Mouse (Mus musculus): ENCODE data around the gene Nphs1. TPM values are rescaled to one million over a fixed set of nuclear protein-coding genes. Genes with fewer than 3 reads are reported as not detected.
A peak's percentile ranks its signal among the peaks of the same experiment; 100 is the strongest.

Nphs1 gene
- polyA plus RNA-seq, 2 experiments, result 0.06 to 0.23 TPM

DNA sequence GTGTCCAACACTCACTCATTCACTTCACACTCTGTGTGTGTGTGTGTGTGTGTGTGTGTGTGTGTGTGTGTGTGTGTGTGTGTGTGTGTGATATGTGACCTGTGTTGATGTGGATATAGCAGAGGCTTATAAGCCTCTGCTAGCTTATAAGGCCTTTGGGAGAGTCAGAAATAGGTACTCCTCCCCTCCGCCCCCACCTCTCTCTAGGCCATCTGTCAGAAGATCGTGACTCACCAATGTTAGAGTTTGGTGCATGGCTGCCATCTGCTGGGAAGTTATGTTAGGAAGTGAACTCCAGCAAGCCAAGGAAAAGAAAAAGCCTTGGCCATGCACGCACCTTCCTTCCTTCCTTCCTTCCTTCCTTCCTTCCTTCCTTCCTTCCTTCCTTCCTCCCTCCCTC is 26.3 kb upstream of the Nphs1 start:
- DNase-seq (ENCODE audit: low spot score) (peak; percentile 61), ATAC-seq (ENCODE audit: low FRiP score, low read depth) (peak; percentile 59; the same call in 1 of the 2 replicates)
- H3K9me3 ChIP-seq (ENCODE audit: control insufficient read depth, low read length), result no peaks in the 10 kb centered on the region
- no peak for TF ChIP-seq POLR2A (IDR thresholded peaks at IDR 0.05; ENCODE audit: borderline replicate concordance, extremely low read depth, insufficient read depth, insufficient read length)
- H3K36me3 ChIP-seq (ENCODE audit: control insufficient read depth, insufficient read depth, low read length), result peaks cover 16% of the 10 kb centered on the region
- H3K4me3 ChIP-seq (replicated peaks; ENCODE audit: low read length), result no peak overlapping the region
- WGBS, result 15% methylated on average over 3 of the region's 3 CpGs
- H3K4me2 ChIP-seq (replicated peaks; ENCODE audit: low read depth, low read length, severe bottlenecking), result no peak overlapping the region
- H3K4me1 ChIP-seq (ENCODE audit: control insufficient read depth, insufficient read depth, low read length), result no peaks in the 10 kb centered on the region
- H3K27me3 ChIP-seq (ENCODE audit: control insufficient read depth, insufficient read depth, low read length), result no peaks in the 10 kb centered on the region
- no peak overlapping the region for H3K9ac ChIP-seq (ENCODE audit: low read depth, low read length, severe bottlenecking)
- no peak overlapping the region for H3K27ac ChIP-seq (replicated peaks; ENCODE audit: low read depth, low read length)

DNA sequence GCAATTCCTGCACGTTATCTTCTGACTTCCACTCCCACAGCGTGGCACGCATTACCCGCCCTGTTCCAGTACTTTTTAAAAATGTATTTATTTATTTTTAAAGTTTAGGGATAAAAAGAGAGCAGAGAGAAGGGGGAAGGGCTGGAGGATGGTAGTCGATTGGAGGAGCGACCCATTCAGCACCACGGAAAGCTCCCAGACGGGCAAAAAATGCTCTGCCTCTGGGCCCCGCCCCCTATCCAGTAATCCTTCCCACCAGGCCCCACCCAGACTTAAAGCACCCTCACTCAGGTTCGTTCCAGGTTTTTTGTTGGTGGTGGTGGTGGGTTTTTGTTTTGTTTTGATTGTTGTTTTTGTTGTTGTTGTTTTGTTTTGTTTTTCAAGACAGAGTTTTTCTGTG is 23.9 kb upstream of the Nphs1 start:
- no peak overlapping the region for H3K4me2 ChIP-seq (replicated peaks; ENCODE audit: low read depth, low read length, severe bottlenecking)
- ATAC-seq (ENCODE audit: low FRiP score, low read depth) (no peak), DNase-seq (ENCODE audit: low spot score) (peak; percentile 73)
- H3K4me3 ChIP-seq (replicated peaks; ENCODE audit: low read length), result no peak overlapping the region
- under 1% methylated on average over 10 of the region's 10 CpGs for WGBS
- H3K36me3 ChIP-seq (ENCODE audit: control insufficient read depth, insufficient read depth, low read length), result peaks cover 11% of the 10 kb centered on the region
- H3K9me3 ChIP-seq (ENCODE audit: control insufficient read depth, low read length), result no peaks in the 10 kb centered on the region
- H3K9ac ChIP-seq (ENCODE audit: low read depth, low read length, severe bottlenecking), result no peak overlapping the region
- H3K4me1 ChIP-seq (ENCODE audit: control insufficient read depth, insufficient read depth, low read length), result no peaks in the 10 kb centered on the region
- no peak overlapping the region for H3K27ac ChIP-seq (replicated peaks; ENCODE audit: low read depth, low read length)
- no peak for TF ChIP-seq POLR2A (IDR thresholded peaks at IDR 0.05; ENCODE audit: borderline replicate concordance, extremely low read depth, insufficient read depth, insufficient read length)
- H3K27me3 ChIP-seq (ENCODE audit: control insufficient read depth, insufficient read depth, low read length), result no peaks in the 10 kb centered on the region

DNA sequence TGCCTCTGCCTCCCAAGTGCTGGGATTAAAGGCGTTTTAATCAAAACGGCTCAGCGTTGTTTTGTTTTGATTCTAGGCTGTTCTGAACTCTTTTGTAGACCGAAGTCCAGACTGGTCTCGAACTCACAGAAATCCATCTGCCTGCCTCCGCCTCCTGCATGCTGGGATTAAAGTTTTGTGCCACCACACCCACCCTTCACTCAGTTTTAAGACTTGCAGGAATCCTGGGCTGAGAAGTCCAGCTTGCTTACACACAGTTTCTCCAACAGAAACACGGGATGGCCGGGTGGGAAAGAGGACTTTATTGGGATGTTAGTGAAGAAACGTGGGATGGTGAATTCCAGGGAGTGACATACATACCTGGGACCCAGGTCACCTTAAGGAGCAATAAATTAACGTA is 23.4 kb upstream of the Nphs1 start:
- no peak for DNase-seq (ENCODE audit: low spot score)
- Histone ChIP-seq H3K4me3 (replicated peaks; ENCODE audit: low read length) (no peak overlapping the region), H3K27me3 (ENCODE audit: control insufficient read depth, insufficient read depth, low read length) (no peaks in the 10 kb centered on the region), H3K9ac (ENCODE audit: low read depth, low read length, severe bottlenecking) (no peak overlapping the region), H3K9me3 (ENCODE audit: control insufficient read depth, low read length) (no peaks in the 10 kb centered on the region), H3K36me3 (ENCODE audit: control insufficient read depth, insufficient read depth, low read length) (peaks cover 11% of the 10 kb centered on the region), H3K27ac (replicated peaks; ENCODE audit: low read depth, low read length) (no peak overlapping the region), H3K4me1 (ENCODE audit: control insufficient read depth, insufficient read depth, low read length) (no peaks in the 10 kb centered on the region), H3K4me2 (replicated peaks; ENCODE audit: low read depth, low read length, severe bottlenecking) (no peak overlapping the region)
- no peak for TF ChIP-seq POLR2A (IDR thresholded peaks at IDR 0.05; ENCODE audit: borderline replicate concordance, extremely low read depth, insufficient read depth, insufficient read length)
- no peak for ATAC-seq (ENCODE audit: low FRiP score, low read depth)
- WGBS, result 66% methylated on average over 10 of the region's 10 CpGs

DNA sequence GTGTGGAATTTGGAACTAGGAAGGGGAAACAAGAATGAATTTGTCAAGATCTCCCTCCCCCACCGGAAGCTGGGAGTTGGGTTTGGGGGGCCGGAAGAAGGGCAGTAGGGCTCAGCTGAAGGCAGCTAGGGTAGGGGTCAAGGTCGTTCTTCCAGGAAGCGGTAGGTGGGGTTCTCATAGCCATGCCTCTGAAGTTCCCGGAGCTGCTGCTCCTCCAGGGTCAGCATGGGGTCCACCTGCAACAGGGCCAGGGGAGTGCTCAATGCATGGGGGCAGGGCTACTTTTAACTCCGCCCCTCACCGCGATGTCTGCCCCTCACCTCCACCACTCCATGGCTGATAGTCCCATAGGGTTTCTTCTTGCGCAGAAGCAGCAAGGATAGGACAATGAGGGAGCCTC is 23.0 kb upstream of the Nphs1 start:
- Histone ChIP-seq H3K9me3 (ENCODE audit: control insufficient read depth, low read length) (no peaks in the 10 kb centered on the region), H3K4me1 (ENCODE audit: control insufficient read depth, insufficient read depth, low read length) (no peaks in the 10 kb centered on the region), H3K4me3 (replicated peaks; ENCODE audit: low read length) (no peak overlapping the region), H3K36me3 (ENCODE audit: control insufficient read depth, insufficient read depth, low read length) (peaks cover 11% of the 10 kb centered on the region), H3K27ac (replicated peaks; ENCODE audit: low read depth, low read length) (no peak overlapping the region), H3K4me2 (replicated peaks; ENCODE audit: low read depth, low read length, severe bottlenecking) (no peak overlapping the region), H3K9ac (ENCODE audit: low read depth, low read length, severe bottlenecking) (no peak overlapping the region), H3K27me3 (ENCODE audit: control insufficient read depth, insufficient read depth, low read length) (no peaks in the 10 kb centered on the region)
- 47% methylated on average over 9 of the region's 9 CpGs for whole genome bisulfite sequencing
- no peak for TF ChIP-seq POLR2A (IDR thresholded peaks at IDR 0.05; ENCODE audit: borderline replicate concordance, extremely low read depth, insufficient read depth, insufficient read length)
- ATAC-seq (ENCODE audit: low FRiP score, low read depth) (no peak), DNase-seq (ENCODE audit: low spot score) (no peak)

DNA sequence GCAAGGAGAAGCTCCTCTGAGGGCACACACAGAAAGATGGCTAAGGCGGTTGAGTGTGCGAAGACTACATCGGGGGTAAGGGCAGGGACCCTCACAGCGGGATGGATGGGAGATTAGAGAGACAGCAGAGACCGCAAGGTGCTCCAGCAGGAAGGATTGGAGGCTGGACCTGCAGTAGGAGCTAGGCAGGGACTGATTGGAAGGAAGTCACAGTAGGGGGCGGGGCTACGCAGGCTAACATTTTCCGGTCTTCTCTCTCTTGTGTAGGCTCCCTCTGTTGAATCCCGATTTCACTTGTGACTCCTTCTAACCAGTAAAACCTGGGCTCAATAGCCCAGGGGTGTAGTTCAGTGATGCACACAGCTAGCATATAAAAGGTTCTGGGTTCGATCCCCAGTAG is 21.2 kb upstream of the Nphs1 start:
- no peak overlapping the region; the same call in 1 of the 2 replicates for H3K9ac ChIP-seq (ENCODE audit: low read depth, low read length, severe bottlenecking)
- no peaks in the 10 kb centered on the region for H3K27me3 ChIP-seq (ENCODE audit: control insufficient read depth, insufficient read depth, low read length)
- no peak overlapping the region for H3K4me2 ChIP-seq (replicated peaks; ENCODE audit: low read depth, low read length, severe bottlenecking)
- no peaks in the 10 kb centered on the region for H3K9me3 ChIP-seq (ENCODE audit: control insufficient read depth, low read length)
- WGBS, result 16% methylated on average over 10 of the region's 10 CpGs
- no peak overlapping the region for H3K4me3 ChIP-seq (replicated peaks; ENCODE audit: low read length)
- no peak for DNase-seq (ENCODE audit: low spot score)
- peaks cover 11% of the 10 kb centered on the region for H3K36me3 ChIP-seq (ENCODE audit: control insufficient read depth, insufficient read depth, low read length)
- no peaks in the 10 kb centered on the region for H3K4me1 ChIP-seq (ENCODE audit: control insufficient read depth, insufficient read depth, low read length)
- ATAC-seq (ENCODE audit: low FRiP score, low read depth), result no peak
- no peak overlapping the region for H3K27ac ChIP-seq (replicated peaks; ENCODE audit: low read depth, low read length)
- TF ChIP-seq POLR2A (IDR thresholded peaks at IDR 0.05; ENCODE audit: borderline replicate concordance, extremely low read depth, insufficient read depth, insufficient read length), result no peak

DNA sequence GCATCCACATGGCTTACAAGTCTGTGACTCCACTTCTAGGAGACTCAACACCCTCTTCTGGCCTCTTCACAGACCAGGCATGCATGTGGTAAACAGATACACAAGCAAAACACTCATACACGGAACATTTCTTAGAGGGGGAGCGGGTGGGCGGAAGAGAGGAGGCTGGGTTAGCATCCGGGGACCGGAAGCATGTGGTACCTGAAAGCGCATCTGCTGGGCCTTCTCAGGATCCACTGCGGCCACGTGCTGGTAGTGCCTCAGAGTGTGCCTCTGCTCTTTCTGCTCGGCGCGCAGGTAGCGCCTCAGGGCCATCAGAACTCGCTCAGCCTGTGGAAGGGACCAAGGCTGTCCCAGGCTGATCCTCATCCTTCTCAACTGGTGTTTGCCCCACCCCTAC is 18.4 kb upstream of the Nphs1 start:
- DNase-seq (ENCODE audit: low spot score) (no peak), ATAC-seq (ENCODE audit: low FRiP score, low read depth) (no peak)
- Histone ChIP-seq H3K27me3 (ENCODE audit: control insufficient read depth, insufficient read depth, low read length) (no peaks in the 10 kb centered on the region), H3K4me1 (ENCODE audit: control insufficient read depth, insufficient read depth, low read length) (peaks cover 7% of the 10 kb centered on the region; the same call in 1 of the 2 replicates), H3K27ac (replicated peaks; ENCODE audit: low read depth, low read length) (no peak overlapping the region), H3K4me3 (replicated peaks; ENCODE audit: low read length) (no peak overlapping the region), H3K4me2 (replicated peaks; ENCODE audit: low read depth, low read length, severe bottlenecking) (no peak overlapping the region), H3K36me3 (ENCODE audit: control insufficient read depth, insufficient read depth, low read length) (peaks cover 15% of the 10 kb centered on the region), H3K9ac (ENCODE audit: low read depth, low read length, severe bottlenecking) (no peak overlapping the region), H3K9me3 (ENCODE audit: control insufficient read depth, low read length) (no peaks in the 10 kb centered on the region)
- 79% methylated on average over 13 of the region's 13 CpGs for WGBS
- TF ChIP-seq POLR2A (IDR thresholded peaks at IDR 0.05; ENCODE audit: borderline replicate concordance, extremely low read depth, insufficient read depth, insufficient read length), result no peak
